Mouse (Mus musculus): ENCODE data around the gene Wnt10a. TPM values are rescaled to one million over a fixed set of nuclear protein-coding genes. Genes with fewer than 3 reads are reported as not detected.

Gene Wnt10a
- not detected in 2 replicates for polyA plus RNA-seq (2015; fragmentation: Nextera tagmentation; extraction: Ambion mirVana)

GRCm38 (mm10) chr1:74791249-74791648, at the start of gene Wnt10a:
Gene Wnt10a (plus strand): TSS chr1:74791516.
- H3K27ac ChIP-seq (replicated peaks) = no peak within 1 kb of the TSS
- no peaks in the 10 kb centered on the region for H3K9me3 ChIP-seq
- H3K9ac ChIP-seq = peak within 1 kb of the TSS; percentile 68
- WGBS = under 1% methylated on average over 11 of the region's 11 CpGs
- peaks cover 24% of the 10 kb centered on the region for H3K4me1 ChIP-seq
- ATAC-seq (ENCODE audit: extremely low read depth, insufficient number of reproducible peaks, low FRiP score, low TSS enrichment) = no peak
- H3K27me3 ChIP-seq (replicated peaks) = peaks cover 100% of the 10 kb centered on the region
- H3K4me2 ChIP-seq = peak within 1 kb of the TSS; percentile 65
- no peaks in the 10 kb centered on the region for H3K36me3 ChIP-seq
- H3K4me3 ChIP-seq = peak within 1 kb of the TSS; percentile 41

DNA sequence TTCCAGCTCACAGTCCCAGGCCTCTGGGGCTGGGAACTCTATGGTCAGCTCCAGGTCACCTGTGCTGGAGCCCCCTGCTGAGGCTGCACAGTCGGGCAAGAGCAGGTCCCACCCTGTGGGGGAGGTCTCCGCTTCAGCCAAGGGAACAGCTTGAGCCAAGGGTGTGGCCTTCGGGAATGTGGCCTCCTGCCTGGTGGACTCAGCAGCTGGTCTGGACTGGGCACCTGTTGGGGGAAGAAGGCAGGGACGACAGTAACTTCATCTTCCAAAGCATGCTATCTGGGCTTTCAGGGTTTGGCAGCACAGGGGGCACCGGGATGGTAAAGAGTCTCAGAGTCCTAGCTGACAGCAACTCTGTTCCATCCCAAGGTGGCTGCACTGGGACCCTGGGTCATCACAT, 44.0 kb upstream of the Wnt10a start:
- no peak overlapping the region for H3K4me3 ChIP-seq
- 67% methylated on average over 5 of the region's 5 CpGs for WGBS
- H3K4me2 ChIP-seq = peak overlapping the region; percentile 69
- H3K27ac ChIP-seq (replicated peaks) = no peak overlapping the region
- H3K9ac ChIP-seq = no peak overlapping the region
- no peaks in the 10 kb centered on the region for H3K9me3 ChIP-seq
- peaks cover 38% of the 10 kb centered on the region for H3K4me1 ChIP-seq
- ATAC-seq (ENCODE audit: extremely low read depth, insufficient number of reproducible peaks, low FRiP score, low TSS enrichment) = no peak
- peaks cover 3% of the 10 kb centered on the region for H3K27me3 ChIP-seq (replicated peaks)
- H3K36me3 ChIP-seq = no peaks in the 10 kb centered on the region

DNA sequence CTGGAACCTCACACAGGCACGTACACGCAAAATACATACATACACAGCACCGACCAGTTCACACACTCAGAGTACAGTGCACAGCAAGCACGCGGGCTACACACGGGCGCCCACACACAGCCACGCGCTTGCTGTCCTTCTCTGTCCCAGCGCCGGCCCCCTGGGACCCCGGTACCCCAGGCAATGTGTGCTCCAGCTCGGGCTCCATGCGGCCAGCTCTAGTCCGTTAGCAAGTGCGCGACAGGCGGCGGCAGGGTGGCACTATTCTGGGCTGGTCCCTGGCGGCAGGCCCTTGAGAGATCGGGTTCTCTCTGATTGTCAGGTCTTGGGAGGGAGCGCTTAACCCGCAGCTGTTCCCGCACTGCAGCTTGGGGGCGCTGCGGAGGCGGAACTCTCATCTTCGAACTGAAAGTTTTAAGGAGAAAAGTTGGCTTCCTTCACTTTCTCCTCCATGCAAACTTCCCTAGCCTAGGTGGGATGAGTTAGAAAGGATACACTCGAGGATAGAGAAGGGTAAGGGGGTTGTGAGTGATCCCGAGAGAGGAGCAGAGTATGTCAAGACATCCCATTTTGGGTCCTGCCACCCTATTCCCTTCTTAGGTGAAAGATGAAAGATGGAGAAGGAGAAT, 42.6 kb upstream of the Wnt10a start, which contains the start of gene Prkag3:
TSS of gene Prkag3 (minus strand) at position 579 of the 629 bp plus-strand sequence.
- WGBS = 6% methylated on average over 30 of the region's 30 CpGs
- Histone ChIP-seq H3K36me3 (no peaks in the 10 kb centered on the region), H3K4me3 (peak within 1 kb of the TSS; percentile 51), H3K4me2 (peak within 1 kb of the TSS; percentile 69), H3K9me3 (no peaks in the 10 kb centered on the region), H3K27me3 (replicated peaks) (peaks cover 3% of the 10 kb centered on the region), H3K27ac (replicated peaks) (peak within 1 kb of the TSS; percentile 88), H3K9ac (peak within 1 kb of the TSS; percentile 78), H3K4me1 (peaks cover 38% of the 10 kb centered on the region)
- 0 out of 2 replicates have a peak, but pooled peaks have one; percentile 28 for ATAC-seq (ENCODE audit: extremely low read depth, insufficient number of reproducible peaks, low FRiP score, low TSS enrichment)

GRCm38 (mm10) chr1:74749301-74749700, 42.0 kb upstream of the Wnt10a start:
- H3K4me3 ChIP-seq = peak overlapping the region; percentile 51
- no peaks in the 10 kb centered on the region for H3K36me3 ChIP-seq
- peak overlapping the region; percentile 69 for H3K4me2 ChIP-seq
- no peaks in the 10 kb centered on the region for H3K9me3 ChIP-seq
- H3K27ac ChIP-seq (replicated peaks) = peak overlapping the region; percentile 88
- peak; percentile 39; the same call in 1 of the 2 replicates for ATAC-seq (ENCODE audit: extremely low read depth, insufficient number of reproducible peaks, low FRiP score, low TSS enrichment)
- peak overlapping the region; percentile 78 for H3K9ac ChIP-seq
- peaks cover 38% of the 10 kb centered on the region for H3K4me1 ChIP-seq
- WGBS = 27% methylated on average over 7 of the region's 7 CpGs
- H3K27me3 ChIP-seq (replicated peaks) = peaks cover 3% of the 10 kb centered on the region

GRCm38 (mm10) chr1:74750683-74751082, 40.6 kb upstream of the Wnt10a start:
- 82% methylated on average over 4 of the region's 4 CpGs for WGBS
- ATAC-seq (ENCODE audit: extremely low read depth, insufficient number of reproducible peaks, low FRiP score, low TSS enrichment) = no peak
- H3K4me2 ChIP-seq = no peak overlapping the region
- no peak overlapping the region for H3K9ac ChIP-seq
- no peak overlapping the region for H3K27ac ChIP-seq (replicated peaks)
- H3K36me3 ChIP-seq = no peaks in the 10 kb centered on the region
- no peak overlapping the region for H3K4me3 ChIP-seq
- H3K27me3 ChIP-seq (replicated peaks) = peaks cover 3% of the 10 kb centered on the region
- H3K4me1 ChIP-seq = peaks cover 38% of the 10 kb centered on the region
- no peaks in the 10 kb centered on the region for H3K9me3 ChIP-seq

- H3K4me2 ChIP-seq = no peak overlapping the region
- no peak for ATAC-seq (ENCODE audit: extremely low read depth, insufficient number of reproducible peaks, low FRiP score, low TSS enrichment)
- H3K4me1 ChIP-seq = peaks cover 34% of the 10 kb centered on the region
- no peak overlapping the region for H3K4me3 ChIP-seq
- H3K36me3 ChIP-seq = no peaks in the 10 kb centered on the region
- 80% methylated on average over 8 of the region's 8 CpGs for WGBS
- H3K9ac ChIP-seq = no peak overlapping the region
- no peak overlapping the region for H3K27ac ChIP-seq (replicated peaks)
- no peaks in the 10 kb centered on the region for H3K9me3 ChIP-seq
- peaks cover under 1% of the 10 kb centered on the region for H3K27me3 ChIP-seq (replicated peaks)
Observed at GRCm38 (mm10) chr1:74752150-74752549, 39.2 kb upstream of the Wnt10a start.

DNA sequence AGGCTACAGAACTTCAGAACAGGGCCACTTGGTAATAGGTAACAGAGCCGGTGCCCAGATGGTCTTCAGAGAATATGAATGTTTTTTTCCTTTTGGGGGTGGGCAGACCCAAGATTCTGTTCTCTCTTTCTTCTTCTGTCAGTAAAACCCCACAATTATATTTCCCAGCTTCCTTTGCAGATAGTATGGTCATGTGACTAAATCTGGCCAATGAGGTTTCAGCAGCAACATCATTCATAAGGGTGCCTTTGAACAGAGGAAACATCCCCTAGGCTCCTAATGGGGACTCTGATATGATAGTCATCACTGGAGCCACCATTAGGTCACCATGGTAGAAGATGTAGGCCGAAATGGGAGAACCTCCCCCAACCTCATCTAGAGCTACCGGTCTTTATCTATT, 38.5 kb upstream of the Wnt10a start:
- Histone ChIP-seq H3K27me3 (replicated peaks) (no peaks in the 10 kb centered on the region), H3K4me1 (peaks cover 27% of the 10 kb centered on the region), H3K4me2 (no peak overlapping the region), H3K9me3 (no peaks in the 10 kb centered on the region), H3K9ac (no peak overlapping the region), H3K27ac (replicated peaks) (no peak overlapping the region), H3K4me3 (no peak overlapping the region), H3K36me3 (no peaks in the 10 kb centered on the region)
- no peak for ATAC-seq (ENCODE audit: extremely low read depth, insufficient number of reproducible peaks, low FRiP score, low TSS enrichment)
- 90% methylated on average over 3 of the region's 3 CpGs for WGBS

DNA sequence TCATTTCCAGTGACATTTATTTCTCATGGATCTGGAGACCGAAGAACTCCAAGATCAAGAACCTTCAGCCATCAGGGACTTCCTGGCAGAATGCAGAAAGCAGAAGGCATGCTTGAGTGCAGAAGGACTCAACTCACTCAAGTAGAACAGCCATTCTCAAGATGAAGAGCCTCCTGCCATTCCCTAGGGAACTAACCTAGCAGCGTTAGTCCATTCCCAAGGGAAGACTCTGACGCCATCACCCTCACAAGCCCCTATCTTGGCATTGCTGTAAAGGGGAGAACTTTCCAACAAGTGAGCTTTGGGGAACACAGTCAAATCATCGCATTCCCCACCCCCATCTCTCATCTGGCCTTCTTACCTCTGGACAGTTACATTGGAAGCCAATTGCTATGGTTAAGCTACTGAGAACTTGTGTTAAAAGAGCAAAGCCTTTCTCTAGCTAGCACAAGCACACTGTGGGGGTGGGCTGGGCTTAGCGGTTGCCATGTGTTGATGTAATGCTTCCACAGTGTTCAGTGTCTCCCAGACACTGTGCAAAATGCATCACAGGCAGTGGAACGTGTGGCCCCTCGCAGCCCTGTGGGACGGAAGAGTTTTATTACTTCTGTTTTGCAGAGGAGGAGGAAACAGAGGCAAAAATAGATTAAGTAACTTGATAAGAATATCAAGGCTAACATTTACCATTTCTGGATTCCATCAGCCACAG, 37.9 kb upstream of the Wnt10a start:
- Histone ChIP-seq H3K4me3 (no peak overlapping the region), H3K9me3 (no peaks in the 10 kb centered on the region), H3K36me3 (no peaks in the 10 kb centered on the region), H3K27ac (replicated peaks) (no peak overlapping the region), H3K27me3 (replicated peaks) (no peaks in the 10 kb centered on the region), H3K9ac (no peak overlapping the region), H3K4me2 (no peak overlapping the region), H3K4me1 (peaks cover 22% of the 10 kb centered on the region)
- no peak for ATAC-seq (ENCODE audit: extremely low read depth, insufficient number of reproducible peaks, low FRiP score, low TSS enrichment)
- WGBS = 75% methylated on average over 8 of the region's 8 CpGs

DNA sequence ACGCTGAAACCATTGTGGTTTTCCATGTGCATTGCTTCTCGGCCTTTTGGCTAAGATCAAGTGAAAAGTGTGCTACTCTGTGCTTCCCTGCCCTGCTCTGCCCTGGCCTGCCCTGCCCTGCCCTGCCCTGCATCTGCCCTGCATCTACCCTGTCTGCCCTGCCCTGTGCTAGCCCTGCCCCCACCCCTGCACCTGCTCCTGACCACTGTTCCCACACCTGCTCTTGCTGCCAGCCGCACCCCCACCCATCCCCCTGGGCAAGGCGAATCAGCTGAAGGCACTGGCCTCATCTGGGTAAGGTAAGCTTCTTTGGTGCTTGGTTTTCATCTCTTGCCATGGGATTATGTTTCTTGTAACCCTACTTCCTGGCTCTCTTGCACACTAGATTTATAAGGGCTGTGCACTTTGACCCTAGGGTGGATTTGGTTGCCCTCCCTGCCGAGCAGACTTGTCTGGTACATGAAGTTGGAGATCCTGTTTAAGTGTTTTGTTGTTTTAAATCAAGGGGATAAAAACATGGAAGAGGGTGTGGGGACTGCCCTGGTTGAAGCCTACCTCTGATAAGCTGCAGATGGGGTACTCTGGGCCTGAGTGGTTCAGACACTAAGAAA, 37.0 kb upstream of the Wnt10a start:
- no peaks in the 10 kb centered on the region for H3K9me3 ChIP-seq
- ATAC-seq (ENCODE audit: extremely low read depth, insufficient number of reproducible peaks, low FRiP score, low TSS enrichment) = no peak
- no peaks in the 10 kb centered on the region for H3K27me3 ChIP-seq (replicated peaks)
- H3K4me1 ChIP-seq = peaks cover 14% of the 10 kb centered on the region
- H3K36me3 ChIP-seq = no peaks in the 10 kb centered on the region
- no peak overlapping the region for H3K4me2 ChIP-seq
- no peak overlapping the region for H3K9ac ChIP-seq
- H3K4me3 ChIP-seq = no peak overlapping the region
- H3K27ac ChIP-seq (replicated peaks) = no peak overlapping the region
- 63% methylated on average over 5 of the region's 5 CpGs for WGBS

GRCm38 (mm10) chr1:74759773-74760172, 31.5 kb upstream of the Wnt10a start:
- H3K36me3 ChIP-seq = no peaks in the 10 kb centered on the region
- peaks cover 22% of the 10 kb centered on the region for H3K27me3 ChIP-seq (replicated peaks)
- WGBS = 14% methylated on average over 4 of the region's 4 CpGs
- H3K9ac ChIP-seq = no peak overlapping the region
- no peaks in the 10 kb centered on the region for H3K9me3 ChIP-seq
- ATAC-seq (ENCODE audit: extremely low read depth, insufficient number of reproducible peaks, low FRiP score, low TSS enrichment) = no peak
- no peak overlapping the region for H3K4me3 ChIP-seq
- no peak overlapping the region for H3K4me2 ChIP-seq
- H3K4me1 ChIP-seq = no peaks in the 10 kb centered on the region
- H3K27ac ChIP-seq (replicated peaks) = no peak overlapping the region

GRCm38 (mm10) chr1:74763081-74763480, 28.2 kb upstream of the Wnt10a start:
- peaks cover 54% of the 10 kb centered on the region for H3K27me3 ChIP-seq (replicated peaks)
- H3K4me2 ChIP-seq = no peak overlapping the region
- no peak overlapping the region for H3K27ac ChIP-seq (replicated peaks)
- H3K4me1 ChIP-seq = no peaks in the 10 kb centered on the region
- no peaks in the 10 kb centered on the region for H3K9me3 ChIP-seq
- H3K36me3 ChIP-seq = no peaks in the 10 kb centered on the region
- no peak for ATAC-seq (ENCODE audit: extremely low read depth, insufficient number of reproducible peaks, low FRiP score, low TSS enrichment)
- 4% methylated on average over 6 of the region's 6 CpGs for WGBS
- H3K4me3 ChIP-seq = no peak overlapping the region
- H3K9ac ChIP-seq = no peak overlapping the region

Measured in heart, embryonic 13.5 days (tissue).